8 mouse cellular contexts compared by ENCODE assay signal in the genomic region with DNA sequence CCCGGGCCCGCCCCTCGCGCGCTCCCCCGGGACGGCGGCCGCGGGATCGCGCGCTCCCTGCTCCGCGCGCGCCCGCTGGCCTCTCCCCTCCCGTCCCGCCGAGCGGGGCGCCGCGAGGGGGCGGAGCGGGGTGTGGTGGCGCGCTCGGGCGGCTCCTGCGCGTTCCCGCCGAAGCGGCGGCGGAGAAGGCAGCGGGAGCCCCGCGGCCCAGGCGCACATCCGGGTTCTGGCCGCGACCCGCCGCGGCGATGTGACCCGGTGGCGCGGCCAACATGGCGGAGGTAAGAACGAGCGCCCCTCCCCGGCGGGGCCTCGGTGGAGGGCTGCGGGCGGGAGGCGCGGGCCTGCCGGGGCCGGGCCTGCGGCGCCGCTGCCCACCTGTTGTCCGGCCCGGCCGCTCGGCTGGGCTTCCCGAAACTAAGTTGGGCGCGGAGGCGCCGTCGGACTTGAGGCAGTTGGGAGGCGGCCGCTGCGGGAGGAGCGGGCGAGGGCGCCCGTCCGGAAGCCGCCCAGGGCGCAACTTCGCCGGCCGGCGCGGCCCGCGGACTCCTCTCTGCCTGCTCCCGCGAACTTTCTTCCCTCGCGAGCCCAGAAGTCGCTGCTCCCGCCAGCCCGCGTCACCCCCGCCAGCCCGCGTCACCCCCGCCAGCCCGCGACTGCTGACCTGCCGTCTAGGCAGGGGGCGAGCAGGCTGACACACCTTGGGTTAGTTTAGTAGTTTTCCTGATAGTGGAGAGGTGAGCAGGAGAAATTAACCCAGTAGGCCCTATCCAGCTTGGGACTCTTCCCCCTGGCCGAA. TPM values are rescaled to one million over a fixed set of nuclear protein-coding genes. Genes with fewer than 3 reads are reported as not detected.
DNase-seq lines count a peak whose midpoint lies in the region; ATAC-seq and TF ChIP-seq lines count a peak whose summit lies in the region.

No protein-coding gene starts in this region.

- peaks cover 5% of the 10 kb centered on the region for H3K36me3 ChIP-seq in ES-Bruce4 (ENCODE audit: control insufficient read depth, insufficient read depth, low read length, poor library complexity, severe bottlenecking)
- H3K36me3 ChIP-seq in forebrain, embryonic 15.5 days, result peaks cover 6% of the 10 kb centered on the region; the same call in 1 of the 2 replicates
- no peaks in the 10 kb centered on the region for H3K36me3 ChIP-seq in liver, embryonic 16.5 days (ENCODE audit: control insufficient read depth, insufficient read depth)
- H3K36me3 ChIP-seq in neural tube, embryonic 12.5 days, result no peaks in the 10 kb centered on the region
- H3K36me3 ChIP-seq in stomach, embryonic 16.5 days (ENCODE audit: control insufficient read depth, insufficient read depth, low read length), result peaks cover 5% of the 10 kb centered on the region; the same call in 1 of the 2 replicates

- TF ChIP-seq CTCF in ES-Bruce4 (IDR thresholded peaks at IDR 0.05; ENCODE audit: low read depth, low read length), result no peak

- intact Hi-C loops in heart, postnatal 14 days (cut with DNase I), result loop anchor here (5.0 to 10.0 kb wide), 2 partner anchors 198 to 225 kb away; no protein-coding TSS in a partner anchor

- no peaks in the 10 kb centered on the region for H3K27me3 ChIP-seq in ES-Bruce4 (ENCODE audit: control insufficient read depth, insufficient read depth, low read length, poor library complexity, severe bottlenecking)
- H3K27me3 ChIP-seq in forebrain, embryonic 15.5 days, result no peaks in the 10 kb centered on the region
- H3K27me3 ChIP-seq in liver, embryonic 16.5 days (ENCODE audit: control insufficient read depth, insufficient read depth, low read depth, low read length), result no peaks in the 10 kb centered on the region
- no peaks in the 10 kb centered on the region for H3K27me3 ChIP-seq in neural tube, embryonic 12.5 days (replicated peaks)
- H3K27me3 ChIP-seq in stomach, embryonic 16.5 days (ENCODE audit: control insufficient read depth, insufficient read depth, low read length), result no peaks in the 10 kb centered on the region

- peak overlapping the region; percentile 99 for H3K9ac ChIP-seq in ES-Bruce4 (ENCODE audit: low read depth, poor library complexity, severe bottlenecking)
- H3K9ac ChIP-seq in forebrain, embryonic 15.5 days (replicated peaks), result peak overlapping the region; percentile 77
- H3K9ac ChIP-seq in liver, embryonic 16.5 days (ENCODE audit: low read depth, low read length), result peak overlapping the region; percentile 100
- peak overlapping the region; percentile 86 for H3K9ac ChIP-seq in neural tube, embryonic 12.5 days
- peak overlapping the region; percentile 95 for H3K9ac ChIP-seq in stomach, embryonic 16.5 days (ENCODE audit: low read length)

- peak overlapping the region; percentile 95 for H3K27ac ChIP-seq in ES-Bruce4 (ENCODE audit: insufficient read depth, low read length)
- peak overlapping the region; percentile 76 for H3K27ac ChIP-seq in forebrain, embryonic 15.5 days (replicated peaks)
- H3K27ac ChIP-seq in liver, embryonic 16.5 days (ENCODE audit: low read length), result peak overlapping the region; percentile 99
- peak overlapping the region; percentile 69 for H3K27ac ChIP-seq in neural tube, embryonic 12.5 days
- H3K27ac ChIP-seq in stomach, embryonic 16.5 days (ENCODE audit: low read length), result peak overlapping the region; percentile 96

- peak; percentile 81 for DNase-seq in cerebellum, adult 11-12 months
- peak; percentile 91 to 95 for DNase-seq in heart, postnatal 14 days
- DNase-seq in layer of hippocampus, adult 11-12 months (ENCODE audit: low spot score), result peak; percentile 72

- no peak for TF ChIP-seq POLR2A in ES-Bruce4 (IDR thresholded peaks at IDR 0.05; ENCODE audit: insufficient read depth, low read length)

- peak; percentile 49 for ATAC-seq in forebrain, embryonic 15.5 days (replicated peaks)
- ATAC-seq in liver, embryonic 16.5 days (ENCODE audit: low read depth), result peak; percentile 68
- peak; percentile 52 for ATAC-seq in neural tube, embryonic 12.5 days (ENCODE audit: low FRiP score, low read depth)
- ATAC-seq in stomach, embryonic 16.5 days (ENCODE audit: insufficient read depth, low FRiP score), result peak; percentile 71

- no peak for TF ChIP-seq EP300 in ES-Bruce4 (IDR thresholded peaks at IDR 0.05; ENCODE audit: insufficient read depth, low read depth, low read length)

- peaks cover 2% of the 10 kb centered on the region for H3K4me1 ChIP-seq in ES-Bruce4 (ENCODE audit: control insufficient read depth, insufficient read depth, low read length)
- H3K4me1 ChIP-seq in forebrain, embryonic 15.5 days, result peaks cover 40% of the 10 kb centered on the region
- peaks cover 28% of the 10 kb centered on the region for H3K4me1 ChIP-seq in liver, embryonic 16.5 days (ENCODE audit: control insufficient read depth, low read depth, low read length)
- peaks cover 20% of the 10 kb centered on the region for H3K4me1 ChIP-seq in neural tube, embryonic 12.5 days
- peaks cover 23% of the 10 kb centered on the region for H3K4me1 ChIP-seq in stomach, embryonic 16.5 days (ENCODE audit: control insufficient read depth, insufficient read depth, low read length)

- no peaks in the 10 kb centered on the region for H3K9me3 ChIP-seq in ES-Bruce4 (replicated peaks; ENCODE audit: control insufficient read depth, insufficient read depth, low read length, poor library complexity, severe bottlenecking)
- H3K9me3 ChIP-seq in forebrain, embryonic 15.5 days, result no peaks in the 10 kb centered on the region
- no peaks in the 10 kb centered on the region for H3K9me3 ChIP-seq in liver, embryonic 16.5 days (replicated peaks; ENCODE audit: control insufficient read depth, low read length)
- H3K9me3 ChIP-seq in neural tube, embryonic 12.5 days, result no peaks in the 10 kb centered on the region
- H3K9me3 ChIP-seq in stomach, embryonic 16.5 days (replicated peaks; ENCODE audit: control insufficient read depth, low read length), result no peaks in the 10 kb centered on the region

- WGBS in forebrain, embryonic 15.5 days, result under 1% methylated on average over 88 of the region's 111 CpGs
- under 1% methylated on average over 91 of the region's 111 CpGs for WGBS in liver, embryonic 16.5 days (ENCODE audit: insufficient replicate concordance)
- under 1% methylated on average over 96 of the region's 111 CpGs for WGBS in neural tube, embryonic 12.5 days
- under 1% methylated on average over 97 of the region's 111 CpGs for WGBS in stomach, embryonic 16.5 days

- peak overlapping the region; percentile 91 for H3K4me2 ChIP-seq in forebrain, embryonic 15.5 days (replicated peaks)
- peak overlapping the region; percentile 93 for H3K4me2 ChIP-seq in liver, embryonic 16.5 days (ENCODE audit: low read depth, low read length)
- H3K4me2 ChIP-seq in neural tube, embryonic 12.5 days (replicated peaks), result peak overlapping the region; percentile 67
- H3K4me2 ChIP-seq in stomach, embryonic 16.5 days (ENCODE audit: low read depth, low read length), result peak overlapping the region; percentile 62

- peak overlapping the region; percentile 99 for H3K4me3 ChIP-seq in ES-Bruce4 (ENCODE audit: low read depth, low read length)
- peak overlapping the region; percentile 78 for H3K4me3 ChIP-seq in forebrain, embryonic 15.5 days
- peak overlapping the region; percentile 99 for H3K4me3 ChIP-seq in liver, embryonic 16.5 days (ENCODE audit: low read depth, low read length)
- peak overlapping the region; percentile 90 for H3K4me3 ChIP-seq in neural tube, embryonic 12.5 days
- H3K4me3 ChIP-seq in stomach, embryonic 16.5 days (replicated peaks; ENCODE audit: low read length), result peak overlapping the region; percentile 76

RNA-seq across cellular contexts. Expression of gene Wdr78, which starts 5.1 kb away (rescaled TPM):
- polyA plus RNA-seq in ES-Bruce4 (2011; ENCODE audit: insufficient read depth, insufficient read length, low read depth, missing spikeins), result 1.8 and 1.9 TPM in 2 replicates
- 4.0 and 5.8 TPM in 2 replicates for polyA plus RNA-seq in forebrain, embryonic 15.5 days (2015; fragmentation: Nextera tagmentation; extraction: Ambion mirVana)
- 1 to 10 TPM; 1.6 to 3.0 TPM for total RNA-seq in heart, postnatal 14 days (2021)
- polyA plus RNA-seq in liver, embryonic 16.5 days (2015; fragmentation: Nextera tagmentation; extraction: Ambion mirVana), result 0.31 and 0.48 TPM in 2 replicates
- 4.9 and 5.9 TPM in 2 replicates for polyA plus RNA-seq in neural tube, embryonic 12.5 days (2016; fragmentation: Nextera tagmentation; extraction: Ambion mirVana)
- 1.9 and 2.6 TPM in 2 replicates for polyA plus RNA-seq in stomach, embryonic 16.5 days (2015; fragmentation: Nextera tagmentation; extraction: Ambion mirVana)

RNA-seq across cellular contexts. Expression of gene Mier1, which starts 5.2 kb away (rescaled TPM):
- 77.2 and 85.0 TPM in 2 replicates for polyA plus RNA-seq in ES-Bruce4 (2011; ENCODE audit: insufficient read depth, insufficient read length, low read depth, missing spikeins)
- 36.4 and 38.0 TPM in 2 replicates for polyA plus RNA-seq in forebrain, embryonic 15.5 days (2015; fragmentation: Nextera tagmentation; extraction: Ambion mirVana)
- 10 to 100 TPM; 40.0 to 41.7 TPM for total RNA-seq in heart, postnatal 14 days (2021)
- 23.6 and 26.5 TPM in 2 replicates for polyA plus RNA-seq in liver, embryonic 16.5 days (2015; fragmentation: Nextera tagmentation; extraction: Ambion mirVana)
- polyA plus RNA-seq in neural tube, embryonic 12.5 days (2016; fragmentation: Nextera tagmentation; extraction: Ambion mirVana), result 33.6 and 40.3 TPM in 2 replicates
- 33.6 and 39.6 TPM in 2 replicates for polyA plus RNA-seq in stomach, embryonic 16.5 days (2015; fragmentation: Nextera tagmentation; extraction: Ambion mirVana)

Comparison
In these comparisons a context has a peak if more than half of its experiments do, and no peak if none do; other contexts are left out.
1. Peak in every context shown above with its lines: DNase-seq, ATAC-seq, H3K4me3 ChIP-seq and H3K27ac ChIP-seq.